Mouse (Mus musculus) spleen, adult 2 months (tissue): ENCODE data around the gene Ddx27.

Experiments
- CTCF ChIP-seq: fragments of 200-500 bp; IDR thresholded peaks from 2 replicates; pipeline ENCODE4 v1.5.1; 2011; ENCODE audit warnings: mild to moderate bottlenecking, inconsistent platforms; ENCODE audit not compliant: insufficient read depth, insufficient read length, insufficient replicate concordance; ENCODE audit errors: extremely low read depth
- POLR2A ChIP-seq: fragments of 200-500 bp; IDR thresholded peaks from 2 replicates; pipeline ENCODE4 v1.6.1; 2011; ENCODE audit warnings: low read depth, low read length, inconsistent platforms

DNA sequence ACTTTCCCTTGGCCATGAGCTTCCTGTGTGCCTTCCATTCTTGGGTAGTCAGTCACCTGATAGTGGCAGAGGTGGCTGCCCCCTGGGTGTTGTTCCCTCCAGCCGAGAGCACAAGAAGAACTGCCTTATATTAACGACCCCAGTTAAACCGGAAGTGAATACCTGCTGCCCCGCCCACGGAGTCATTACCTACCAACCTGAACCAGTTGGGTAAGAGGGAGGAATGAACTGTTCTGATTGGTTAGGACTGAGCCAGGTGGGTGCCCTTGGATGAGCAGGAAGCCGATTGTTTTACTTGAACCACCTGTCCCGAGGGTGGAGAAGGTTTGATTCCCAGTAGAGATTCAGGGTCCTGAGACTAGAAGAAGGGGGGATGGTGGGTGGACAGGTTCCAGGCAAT is 63.5 kb downstream of the Ddx27 start:
- no peak for TF ChIP-seq CTCF
- TF ChIP-seq POLR2A: no peak
